Mouse (Mus musculus): ENCODE measurements at regions not wholly inside any gene's neighbourhood (a gene's known extent, or its start where the extent isn't known, plus 50 kb on each side); places are given as distances from the start of the nearest gene placed in this dataset.

DNA sequence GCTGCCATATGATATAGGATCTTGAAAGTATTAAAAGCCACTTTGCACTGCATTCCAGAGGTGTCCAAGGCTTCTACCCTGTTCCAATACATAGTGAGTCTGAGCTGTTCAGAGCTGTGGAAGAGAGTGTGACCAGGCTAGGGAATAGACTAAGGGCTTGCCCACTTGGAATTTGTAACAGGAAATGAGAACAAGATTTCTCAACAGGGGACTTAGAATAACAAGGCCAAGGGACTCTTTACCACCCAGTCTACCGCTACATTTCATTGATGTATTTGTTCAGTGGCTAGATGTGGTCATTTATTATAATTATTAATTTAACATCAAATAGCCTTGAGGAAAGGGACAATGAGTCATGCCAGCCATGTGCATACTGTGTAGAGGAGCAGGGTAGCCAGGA, 202.3 kb upstream of the Nampt start:
- no peak for TF ChIP-seq CTCF (IDR thresholded peaks at IDR 0.05; ENCODE audit: low read depth, low read length)
- TF ChIP-seq POLR2A (IDR thresholded peaks at IDR 0.05; ENCODE audit: extremely low read depth, insufficient read depth, low read length), result no peak

Data from liver, adult 2 months (tissue).